Mouse (Mus musculus) ES-E14 (cell line): ENCODE results near the gene Srd5a1.

Experiments
- CHD2 ChIP-seq: IDR thresholded peaks from 2 replicates; pipeline ENCODE4 v1.6.1; 2014; ENCODE audit warnings: mild to moderate bottlenecking, low read depth, low read length, inconsistent platforms
- HCFC1 ChIP-seq: IDR thresholded peaks from 2 replicates; pipeline ENCODE4 v1.6.1; 2012; ENCODE audit warnings: low read length, inconsistent platforms, borderline replicate concordance; ENCODE audit not compliant: insufficient read depth
- MAFK ChIP-seq: IDR thresholded peaks from 2 replicates; pipeline ENCODE4 v1.6.1; 2014; ENCODE audit warnings: mild to moderate bottlenecking, low read depth, low read length, inconsistent platforms; ENCODE audit not compliant: insufficient read depth
- ZC3H11A ChIP-seq: IDR thresholded peaks from 2 replicates; pipeline ENCODE4 v1.6.1; 2012; ENCODE audit warnings: low read depth, mild to moderate bottlenecking, inconsistent platforms, low read length, borderline replicate concordance
- ZNF384 ChIP-seq: IDR thresholded peaks from 2 replicates; pipeline ENCODE4 v1.6.1; 2012; ENCODE audit warnings: low read depth, low read length, inconsistent platforms

DNA sequence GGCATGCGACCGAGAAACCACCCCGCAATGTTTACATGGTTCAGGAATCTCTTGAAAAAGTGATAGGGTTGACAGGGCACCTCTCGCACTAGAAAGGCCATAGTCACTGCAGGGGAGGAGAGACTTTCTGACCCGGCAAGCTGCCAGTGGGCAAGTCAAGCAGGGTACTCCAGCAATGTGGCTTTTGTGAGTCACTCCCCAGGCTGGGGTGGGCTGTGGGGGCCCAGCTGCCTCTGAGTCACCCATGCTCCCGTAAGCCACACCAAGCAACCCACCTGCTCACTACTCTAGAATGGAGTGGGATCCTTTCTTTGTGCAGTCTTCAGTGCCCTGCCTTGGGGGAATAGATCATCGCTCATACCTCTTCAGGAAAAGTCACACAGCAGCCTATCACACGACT is 17.8 kb downstream of the Srd5a1 start:
- TF ChIP-seq CHD2 (no peak), MAFK (no peak), HCFC1 (no peak), ZC3H11A (no peak), ZNF384 (no peak)
